ENCODE assay signal across 25 mouse cellular contexts in the genomic region with DNA sequence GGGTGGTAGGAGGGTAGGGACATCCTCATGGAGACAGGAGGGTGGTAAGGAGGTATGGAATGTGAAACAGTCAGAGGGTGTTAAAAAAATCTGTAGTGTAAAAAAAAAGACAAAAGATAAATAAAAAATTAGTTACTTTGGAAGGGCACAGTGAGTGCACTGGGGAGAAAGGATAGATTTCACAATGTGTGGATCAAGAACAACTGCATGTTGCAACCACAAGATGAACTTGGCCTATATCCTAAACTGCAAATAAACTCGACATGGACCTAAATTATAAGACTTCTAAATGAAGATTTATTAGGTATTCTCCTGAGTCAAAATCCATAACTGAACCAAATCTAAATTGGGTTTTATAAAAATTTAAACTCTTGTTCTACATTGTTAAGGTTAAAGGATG. TPM values are rescaled to one million over a fixed set of nuclear protein-coding genes. Genes with fewer than 3 reads are reported as not detected.
"Had no signal": no experiment of that assay in that cellular context is flagged by ENCODE, and none has a peak within 500 bp of the region (broad histone marks: within the 10 kb centered on the region; RNA-seq: fewer than 3 reads in every experiment).

No protein-coding gene starts in this region.

- H3K4me1 ChIP-seq: lung, embryonic 15.5 days; midbrain, embryonic 10.5 days; midbrain, embryonic 12.5 days; neural tube, embryonic 13.5 days; neural tube, embryonic 15.5 days had no signal

- H3K9me3 ChIP-seq: lung, embryonic 15.5 days; midbrain, embryonic 10.5 days; midbrain, embryonic 12.5 days; neural tube, embryonic 13.5 days; neural tube, embryonic 15.5 days had no signal

- H3K4me2 ChIP-seq: lung, embryonic 15.5 days; midbrain, embryonic 12.5 days; neural tube, embryonic 13.5 days; neural tube, embryonic 15.5 days had no signal

- H3K36me3 ChIP-seq: lung, embryonic 15.5 days; midbrain, embryonic 10.5 days; midbrain, embryonic 12.5 days; neural tube, embryonic 13.5 days; neural tube, embryonic 15.5 days had no signal

- H3K27me3 ChIP-seq: lung, embryonic 15.5 days; midbrain, embryonic 12.5 days; neural tube, embryonic 13.5 days; neural tube, embryonic 15.5 days had no signal

- ATAC-seq: midbrain, embryonic 16.5 days had no signal

- DNase-seq: lung, adult 2 months; lung, postnatal 10 days; lung, postnatal 4 days; midbrain, embryonic 14.5 days; retina, postnatal 1 day; right cerebral cortex, adult 18-20 months; right cerebral cortex, postnatal 25 days; right cerebral cortex, postnatal 4 days; spleen, adult 18-20 months; thymus, adult 18-20 months; thymus, postnatal 14 days; thymus, postnatal 36 days had no signal

- H3K27ac ChIP-seq: lung, embryonic 15.5 days; midbrain, embryonic 10.5 days; midbrain, embryonic 12.5 days; neural tube, embryonic 13.5 days; neural tube, embryonic 15.5 days had no signal

- H3K4me3 ChIP-seq: lung, embryonic 15.5 days; midbrain, embryonic 10.5 days; midbrain, embryonic 12.5 days; myocyte; neural tube, embryonic 13.5 days; neural tube, embryonic 15.5 days had no signal

- H3K9ac ChIP-seq: lung, embryonic 15.5 days; midbrain, embryonic 12.5 days; neural tube, embryonic 13.5 days; neural tube, embryonic 15.5 days had no signal

RNA-seq across cellular contexts. Expression of a gene that starts 4.2 kb away (rescaled TPM):
- total RNA-seq: megakaryocyte-erythroid progenitor cell, adult 5-6 weeks had no signal
- polyA plus RNA-seq: liver, embryonic 16.5 days; lung, adult 2 months; lung, embryonic 15.5 days; midbrain, embryonic 10.5 days; midbrain, embryonic 12.5 days; midbrain, embryonic 14.5 days; midbrain, embryonic 16.5 days; myocyte; neural tube, embryonic 11.5 days; neural tube, embryonic 13.5 days; neural tube, embryonic 15.5 days; small intestine, adult 2 months; stomach, embryonic 14.5 days; stomach, embryonic 16.5 days had no signal
